Mouse (Mus musculus): ENCODE data around the gene Dpp6.

- TF ChIP-seq CTCF (IDR thresholded peaks at IDR 0.05; ENCODE audit: low read depth, low read length) (no peak), GATA1 (IDR thresholded peaks at IDR 0.05; ENCODE audit: borderline replicate concordance, low read length) (no peak), TAL1 (conservative IDR thresholded peaks at IDR 0.05; ENCODE audit: low read depth, low read length) (no peak)
These were observed 493.2 kb downstream of the Dpp6 start for GRCm38 (mm10) chr5:27310217-27310616.

All from G1E (cell line).